Mouse (Mus musculus): ENCODE data around the gene Plcb4. TPM values are rescaled to one million over a fixed set of nuclear protein-coding genes. Genes with fewer than 3 reads are reported as not detected.

The Plcb4 gene
- polyA plus RNA-seq, 1 experiment from 2014 or later, result 15.9 TPM

- H3K27me3 ChIP-seq (ENCODE audit: poor library complexity, severe bottlenecking), result no peaks in the 10 kb centered on the region
- H3K4me3 ChIP-seq, result no peak overlapping the region
- 97% methylated on average over 4 of the region's 4 CpGs for WGBS
- peaks cover 5% of the 10 kb centered on the region; the same call in 1 of the 2 replicates for H3K9me3 ChIP-seq
- no peak for DNase-seq (ENCODE audit: extremely low spot score, low spot score)
- peaks cover 19% of the 10 kb centered on the region for H3K4me1 ChIP-seq
- H3K27ac ChIP-seq, result no peak overlapping the region
- peaks cover 8% of the 10 kb centered on the region; the same call in 1 of the 2 replicates for H3K36me3 ChIP-seq (replicated peaks)
Observed at GRCm38 (mm10) chr2:135792907-135793306, 134.1 kb downstream of the Plcb4 start.

- Histone ChIP-seq H3K4me3 (no peak overlapping the region), H3K27me3 (ENCODE audit: poor library complexity, severe bottlenecking) (no peaks in the 10 kb centered on the region), H3K36me3 (replicated peaks) (peaks cover 8% of the 10 kb centered on the region; the same call in 1 of the 2 replicates), H3K9me3 (peaks cover 4% of the 10 kb centered on the region; the same call in 1 of the 2 replicates), H3K4me1 (peaks cover 31% of the 10 kb centered on the region), H3K27ac (no peak overlapping the region)
- no peak for DNase-seq (ENCODE audit: extremely low spot score, low spot score)
- WGBS, result 93% methylated on average over 5 of the region's 5 CpGs
Observed at GRCm38 (mm10) chr2:135796684-135797083, 137.9 kb downstream of the Plcb4 start.

GRCm38 (mm10) chr2:135797677-135798546 is 139.1 kb downstream of the Plcb4 start:
- DNase-seq (ENCODE audit: extremely low spot score, low spot score), result no peak
- WGBS, result 33% methylated on average over 5 of the region's 5 CpGs
- Histone ChIP-seq H3K9me3 (no peaks in the 10 kb centered on the region), H3K4me3 (no peak overlapping the region), H3K27ac (peak overlapping the region; percentile 66), H3K36me3 (replicated peaks) (no peaks in the 10 kb centered on the region), H3K27me3 (ENCODE audit: poor library complexity, severe bottlenecking) (no peaks in the 10 kb centered on the region), H3K4me1 (peaks cover 34% of the 10 kb centered on the region)

- H3K9me3 ChIP-seq, result no peaks in the 10 kb centered on the region
- H3K27me3 ChIP-seq (ENCODE audit: poor library complexity, severe bottlenecking), result no peaks in the 10 kb centered on the region
- H3K4me1 ChIP-seq, result peaks cover 30% of the 10 kb centered on the region
- WGBS, result 59% methylated on average over 10 of the region's 10 CpGs
- H3K36me3 ChIP-seq (replicated peaks), result no peaks in the 10 kb centered on the region
- H3K27ac ChIP-seq, result no peak overlapping the region
- no peak overlapping the region for H3K4me3 ChIP-seq
- no peak for DNase-seq (ENCODE audit: extremely low spot score, low spot score)
Observed at GRCm38 (mm10) chr2:135799149-135799770, 140.4 kb downstream of the Plcb4 start.

GRCm38 (mm10) chr2:135800385-135800784 is 141.6 kb downstream of the Plcb4 start:
- Histone ChIP-seq H3K9me3 (no peaks in the 10 kb centered on the region), H3K36me3 (replicated peaks) (no peaks in the 10 kb centered on the region), H3K4me1 (peaks cover 30% of the 10 kb centered on the region), H3K4me3 (no peak overlapping the region), H3K27ac (no peak overlapping the region), H3K27me3 (ENCODE audit: poor library complexity, severe bottlenecking) (no peaks in the 10 kb centered on the region)
- WGBS, result 86% methylated on average over 6 of the region's 6 CpGs
- DNase-seq (ENCODE audit: extremely low spot score, low spot score), result no peak

- no peak overlapping the region for H3K27ac ChIP-seq
- H3K36me3 ChIP-seq (replicated peaks), result no peaks in the 10 kb centered on the region
- 86% methylated on average over 9 of the region's 9 CpGs for WGBS
- DNase-seq (ENCODE audit: extremely low spot score, low spot score), result no peak
- H3K9me3 ChIP-seq, result no peaks in the 10 kb centered on the region
- H3K27me3 ChIP-seq (ENCODE audit: poor library complexity, severe bottlenecking), result no peaks in the 10 kb centered on the region
- H3K4me1 ChIP-seq, result peaks cover 21% of the 10 kb centered on the region
- H3K4me3 ChIP-seq, result no peak overlapping the region
Observed at GRCm38 (mm10) chr2:135802878-135803450, 144.2 kb downstream of the Plcb4 start.

GRCm38 (mm10) chr2:135805748-135806685 is 147.2 kb downstream of the Plcb4 start:
- H3K27me3 ChIP-seq (ENCODE audit: poor library complexity, severe bottlenecking), result no peaks in the 10 kb centered on the region
- peaks cover 6% of the 10 kb centered on the region; the same call in 1 of the 2 replicates for H3K4me1 ChIP-seq
- WGBS, result 93% methylated on average over 15 of the region's 15 CpGs
- no peak overlapping the region for H3K4me3 ChIP-seq
- H3K27ac ChIP-seq, result no peak overlapping the region
- no peaks in the 10 kb centered on the region for H3K36me3 ChIP-seq (replicated peaks)
- no peaks in the 10 kb centered on the region for H3K9me3 ChIP-seq
- DNase-seq (ENCODE audit: extremely low spot score, low spot score), result no peak

- DNase-seq (ENCODE audit: extremely low spot score, low spot score), result no peak
- no peaks in the 10 kb centered on the region for H3K9me3 ChIP-seq
- H3K36me3 ChIP-seq (replicated peaks), result no peaks in the 10 kb centered on the region; the same call in 1 of the 2 replicates
- H3K4me3 ChIP-seq, result no peak overlapping the region
- WGBS, result 85% methylated on average over 4 of the region's 4 CpGs
- no peaks in the 10 kb centered on the region for H3K4me1 ChIP-seq
- no peak overlapping the region for H3K27ac ChIP-seq
- no peaks in the 10 kb centered on the region for H3K27me3 ChIP-seq (ENCODE audit: poor library complexity, severe bottlenecking)
Observed at GRCm38 (mm10) chr2:135808342-135808741, 149.5 kb downstream of the Plcb4 start.

GRCm38 (mm10) chr2:135810841-135811240 is 152.0 kb downstream of the Plcb4 start:
- no peak overlapping the region for H3K27ac ChIP-seq
- H3K4me1 ChIP-seq, result no peaks in the 10 kb centered on the region
- 77% methylated on average over 6 of the region's 6 CpGs for WGBS
- H3K36me3 ChIP-seq (replicated peaks), result no peaks in the 10 kb centered on the region; the same call in 1 of the 2 replicates
- H3K27me3 ChIP-seq (ENCODE audit: poor library complexity, severe bottlenecking), result no peaks in the 10 kb centered on the region
- no peaks in the 10 kb centered on the region for H3K9me3 ChIP-seq
- no peak for DNase-seq (ENCODE audit: extremely low spot score, low spot score)
- H3K4me3 ChIP-seq, result no peak overlapping the region

- H3K27me3 ChIP-seq (ENCODE audit: poor library complexity, severe bottlenecking), result no peaks in the 10 kb centered on the region
- 79% methylated on average over 5 of the region's 5 CpGs for WGBS
- no peak overlapping the region for H3K4me3 ChIP-seq
- no peaks in the 10 kb centered on the region for H3K4me1 ChIP-seq
- H3K9me3 ChIP-seq, result no peaks in the 10 kb centered on the region
- H3K36me3 ChIP-seq (replicated peaks), result no peaks in the 10 kb centered on the region; the same call in 1 of the 2 replicates
- no peak for DNase-seq (ENCODE audit: extremely low spot score, low spot score)
- H3K27ac ChIP-seq, result no peak overlapping the region
Observed at GRCm38 (mm10) chr2:135811453-135812101, 152.8 kb downstream of the Plcb4 start.

GRCm38 (mm10) chr2:135812701-135813246 is 154.0 kb downstream of the Plcb4 start:
- no peaks in the 10 kb centered on the region for H3K4me1 ChIP-seq
- H3K27me3 ChIP-seq (ENCODE audit: poor library complexity, severe bottlenecking), result no peaks in the 10 kb centered on the region
- H3K36me3 ChIP-seq (replicated peaks), result no peaks in the 10 kb centered on the region; the same call in 1 of the 2 replicates
- H3K9me3 ChIP-seq, result no peaks in the 10 kb centered on the region
- no peak overlapping the region for H3K27ac ChIP-seq
- DNase-seq (ENCODE audit: extremely low spot score, low spot score), result no peak
- WGBS, result 95% methylated on average over 8 of the region's 8 CpGs
- H3K4me3 ChIP-seq, result no peak overlapping the region
